Mouse (Mus musculus) hindbrain, embryonic 13.5 days (tissue): ENCODE data around the gene Kank2. TPM values are rescaled to one million over a fixed set of nuclear protein-coding genes. Genes with fewer than 3 reads are reported as not detected.
"Not testable (repeated sequence)": the region's sequence is repeated elsewhere in the genome, so short reads cannot be mapped to it uniquely, and the experiment has no call there.

Experiments used
- ATAC-seq: fragments of 200-750 bp; cut with Nextera tagmentation; 2 replicates; pipeline ENCODE4 v1.8.0; 2017; ENCODE audit warnings: moderate TSS enrichment; ENCODE audit not compliant: low FRiP score
- H3K27ac ChIP-seq: fragments of 300-500 bp; sonication (generic); 2 replicates; pipeline ENCODE4 v1.5.1; 2015; ENCODE audit warnings: inconsistent platforms, mild to moderate bottlenecking, moderate library complexity
- H3K27me3 ChIP-seq: fragments of 300-500 bp; sonication (generic); 2 replicates; pipeline ENCODE4 v1.6.1; 2015; ENCODE audit warnings: mild to moderate bottlenecking, inconsistent platforms
- H3K36me3 ChIP-seq: fragments of 300-500 bp; sonication (generic); 2 replicates; pipeline ENCODE4 v1.6.1; 2015; ENCODE audit warnings: mild to moderate bottlenecking, inconsistent platforms
- H3K4me1 ChIP-seq: fragments of 300-500 bp; sonication (generic); replicated peaks from 2 replicates; pipeline ENCODE4 v1.6.1; 2015; ENCODE audit warnings: inconsistent platforms
- H3K4me2 ChIP-seq: fragments of 300-500 bp; sonication (generic); 2 replicates; pipeline ENCODE4 v1.6.1; 2015; ENCODE audit warnings: inconsistent platforms, mild to moderate bottlenecking, moderate library complexity
- H3K4me3 ChIP-seq: fragments of 300-500 bp; sonication (generic); 2 replicates; pipeline ENCODE4 v1.5.1; 2015; ENCODE audit warnings: mild to moderate bottlenecking, inconsistent platforms
- H3K9ac ChIP-seq: fragments of 300-500 bp; sonication (generic); 2 replicates; pipeline ENCODE4 v1.6.1; 2015; ENCODE audit warnings: mild to moderate bottlenecking, inconsistent platforms
- H3K9me3 ChIP-seq: fragments of 300-500 bp; sonication (generic); 2 replicates; pipeline ENCODE4 v1.6.1; 2016; ENCODE audit warnings: inconsistent platforms
- WGBS: fragments of 180-500 bp; shearing (Covaris S2); methylation state at CpG from one replicate; pipeline ENCODE4 v1.1.7; 2015; 5-methylcytosine and 5-hydroxymethylcytosine counted together
- polyA plus RNA-seq: library from polyadenylated mRNA; unstranded; fragments of >200 nt; fragmentation: Nextera tagmentation; extraction: Ambion mirVana; gene quantifications from 2 replicates; pipeline ENCODE4 v1.2.1, GENCODE M21; 2015

The Kank2 gene
- polyA plus RNA-seq, 1 experiment from 2014 or later = 4.7 TPM

- ATAC-seq = no peak
- H3K9me3 ChIP-seq = no peaks in the 10 kb centered on the region
- H3K4me2 ChIP-seq = no peak overlapping the region
- no peak overlapping the region for H3K4me3 ChIP-seq
- peaks cover 9% of the 10 kb centered on the region; the same call in 1 of the 2 replicates for H3K27me3 ChIP-seq
- H3K27ac ChIP-seq = no peak overlapping the region
- H3K9ac ChIP-seq = no peak overlapping the region
- no peaks in the 10 kb centered on the region for H3K36me3 ChIP-seq
- 96% methylated on average over 18 of the region's 18 CpGs for WGBS
- peaks cover 47% of the 10 kb centered on the region for H3K4me1 ChIP-seq
These were observed 4.2 kb downstream of the Kank2 start for GRCm38 (mm10) chr9:21794344-21794834.

GRCm38 (mm10) chr9:21793507-21793906, 5.0 kb downstream of the Kank2 start:
- ATAC-seq, H3K9ac ChIP-seq, H3K36me3 ChIP-seq, H3K4me2 ChIP-seq, H3K27me3 ChIP-seq, H3K27ac ChIP-seq, H3K4me3 ChIP-seq, H3K9me3 ChIP-seq: not testable (repeated sequence)
- WGBS = 99% methylated on average over 6 of the region's 6 CpGs
- H3K4me1 ChIP-seq = peaks cover 41% of the 10 kb centered on the region

- no peak overlapping the region for H3K4me3 ChIP-seq
- H3K36me3 ChIP-seq = no peaks in the 10 kb centered on the region
- no peaks in the 10 kb centered on the region for H3K9me3 ChIP-seq
- no peak overlapping the region for H3K9ac ChIP-seq
- ATAC-seq = peak; percentile 62
- 52% methylated on average over 8 of the region's 8 CpGs for WGBS
- 0 out of 2 replicates have a peak overlapping the region, but pooled peaks have one; percentile 30 for H3K27ac ChIP-seq
- H3K27me3 ChIP-seq = peaks cover 6% of the 10 kb centered on the region; the same call in 1 of the 2 replicates
- 0 out of 2 replicates have a peak overlapping the region, but pooled peaks have one; percentile 21 for H3K4me2 ChIP-seq
- H3K4me1 ChIP-seq = peaks cover 33% of the 10 kb centered on the region
These were observed 5.9 kb downstream of the Kank2 start for GRCm38 (mm10) chr9:21792644-21793043.

- H3K9ac ChIP-seq = peak overlapping the region; percentile 25; the same call in 1 of the 2 replicates
- no peaks in the 10 kb centered on the region for H3K27me3 ChIP-seq
- H3K4me3 ChIP-seq = no peak overlapping the region
- no peaks in the 10 kb centered on the region for H3K9me3 ChIP-seq
- no peak overlapping the region for H3K27ac ChIP-seq
- peaks cover 33% of the 10 kb centered on the region for H3K4me1 ChIP-seq
- no peaks in the 10 kb centered on the region for H3K36me3 ChIP-seq
- 81% methylated on average over 8 of the region's 8 CpGs for WGBS
- no peak for ATAC-seq
- H3K4me2 ChIP-seq = no peak overlapping the region
These were observed 6.7 kb downstream of the Kank2 start for GRCm38 (mm10) chr9:21791861-21792260.

GRCm38 (mm10) chr9:21788234-21788633, 10.3 kb downstream of the Kank2 start:
- no peak overlapping the region for H3K27ac ChIP-seq
- H3K4me3 ChIP-seq = no peak overlapping the region
- no peaks in the 10 kb centered on the region for H3K27me3 ChIP-seq
- H3K9me3 ChIP-seq = no peaks in the 10 kb centered on the region
- WGBS = 73% methylated on average over 9 of the region's 9 CpGs
- no peak overlapping the region for H3K9ac ChIP-seq
- no peak overlapping the region for H3K4me2 ChIP-seq
- no peak for ATAC-seq
- H3K4me1 ChIP-seq = peaks cover 21% of the 10 kb centered on the region
- no peaks in the 10 kb centered on the region for H3K36me3 ChIP-seq

- Histone ChIP-seq H3K4me2 (no peak overlapping the region), H3K36me3 (no peaks in the 10 kb centered on the region), H3K27me3 (no peaks in the 10 kb centered on the region), H3K9ac (no peak overlapping the region), H3K4me1 (peaks cover 15% of the 10 kb centered on the region), H3K4me3 (no peak overlapping the region), H3K27ac (no peak overlapping the region), H3K9me3 (no peaks in the 10 kb centered on the region)
- WGBS = 91% methylated on average over 5 of the region's 5 CpGs
- ATAC-seq = no peak
These were observed 10.9 kb downstream of the Kank2 start for GRCm38 (mm10) chr9:21787654-21788053.

- 5% methylated on average over 6 of the region's 6 CpGs for WGBS
These were observed 11.6 kb downstream of the Kank2 start for GRCm38 (mm10) chr9:21786906-21787305.

GRCm38 (mm10) chr9:21786309-21786708, 12.2 kb downstream of the Kank2 start:
- H3K27ac ChIP-seq, H3K36me3 ChIP-seq, H3K4me2 ChIP-seq, ATAC-seq, H3K4me3 ChIP-seq, H3K27me3 ChIP-seq, H3K9me3 ChIP-seq, H3K9ac ChIP-seq, H3K4me1 ChIP-seq: not testable (repeated sequence)
- WGBS = 92% methylated on average over 1 of the region's 2 CpGs

More at GRCm38 (mm10) chr9:21786906-21787305, 11.6 kb downstream of the Kank2 start:
- Histone ChIP-seq H3K9me3 (no peaks in the 10 kb centered on the region), H3K4me2 (no peak overlapping the region), H3K4me3 (no peak overlapping the region), H3K27ac (no peak overlapping the region), H3K9ac (no peak overlapping the region), H3K36me3 (no peaks in the 10 kb centered on the region), H3K4me1 (peaks cover 9% of the 10 kb centered on the region), H3K27me3 (no peaks in the 10 kb centered on the region)
- no peak for ATAC-seq

- Histone ChIP-seq H3K9ac (no peak overlapping the region), H3K4me3 (no peak overlapping the region), H3K4me2 (no peak overlapping the region), H3K9me3 (no peaks in the 10 kb centered on the region), H3K36me3 (no peaks in the 10 kb centered on the region), H3K27me3 (no peaks in the 10 kb centered on the region), H3K27ac (no peak overlapping the region), H3K4me1 (0 out of 2 replicates have a peak, but pooled peaks cover 4% of the 10 kb centered on the region)
- no peak for ATAC-seq
- WGBS = 93% methylated on average over 7 of the region's 7 CpGs
These were observed 13.8 kb downstream of the Kank2 start for GRCm38 (mm10) chr9:21784517-21785307.

GRCm38 (mm10) chr9:21781657-21782468, 16.7 kb downstream of the Kank2 start:
- Histone ChIP-seq H3K36me3 (peaks cover 6% of the 10 kb centered on the region), H3K9me3 (no peaks in the 10 kb centered on the region)
- 81% methylated on average over 15 of the region's 15 CpGs for WGBS

GRCm38 (mm10) chr9:21777726-21778125, 20.8 kb downstream of the Kank2 start:
- Histone ChIP-seq H3K4me2 (no peak overlapping the region), H3K4me3 (no peak overlapping the region), H3K4me1 (no peaks in the 10 kb centered on the region), H3K9ac (no peak overlapping the region), H3K36me3 (peaks cover 12% of the 10 kb centered on the region), H3K27ac (no peak overlapping the region), H3K9me3 (no peaks in the 10 kb centered on the region), H3K27me3 (no peaks in the 10 kb centered on the region)
- ATAC-seq = no peak
- WGBS = 91% methylated on average over 3 of the region's 3 CpGs

More at GRCm38 (mm10) chr9:21781657-21782468, 16.7 kb downstream of the Kank2 start:
- Histone ChIP-seq H3K4me1 (no peaks in the 10 kb centered on the region), H3K4me3 (no peak overlapping the region), H3K9ac (no peak overlapping the region), H3K27me3 (no peaks in the 10 kb centered on the region), H3K27ac (no peak overlapping the region), H3K4me2 (no peak overlapping the region)
- no peak for ATAC-seq

GRCm38 (mm10) chr9:21774353-21774752, 24.2 kb downstream of the Kank2 start:
- H3K27me3 ChIP-seq = no peaks in the 10 kb centered on the region
- 0 out of 2 replicates have a peak, but pooled peaks cover 3% of the 10 kb centered on the region for H3K4me1 ChIP-seq
- H3K36me3 ChIP-seq = peaks cover 16% of the 10 kb centered on the region
- ATAC-seq = no peak
- no peak overlapping the region for H3K4me3 ChIP-seq
- no peak overlapping the region for H3K4me2 ChIP-seq
- H3K9me3 ChIP-seq = no peaks in the 10 kb centered on the region
- no peak overlapping the region for H3K27ac ChIP-seq
- no peak overlapping the region for H3K9ac ChIP-seq
- WGBS = 92% methylated on average over 16 of the region's 16 CpGs
